Mouse (Mus musculus) ovary, adult 18-20 months (tissue): ENCODE data around the gene Clgn.
"Not testable (repeated sequence)": the region's sequence is repeated elsewhere in the genome, so short reads cannot be mapped to it uniquely, and the experiment has no call there.

Experiments used
- DNase-seq: peaks from one replicate; pipeline ENCODE4 v3.0.0; 2022; ENCODE audit warnings: low spot score, mixed read lengths

Gene Clgn

DNA sequence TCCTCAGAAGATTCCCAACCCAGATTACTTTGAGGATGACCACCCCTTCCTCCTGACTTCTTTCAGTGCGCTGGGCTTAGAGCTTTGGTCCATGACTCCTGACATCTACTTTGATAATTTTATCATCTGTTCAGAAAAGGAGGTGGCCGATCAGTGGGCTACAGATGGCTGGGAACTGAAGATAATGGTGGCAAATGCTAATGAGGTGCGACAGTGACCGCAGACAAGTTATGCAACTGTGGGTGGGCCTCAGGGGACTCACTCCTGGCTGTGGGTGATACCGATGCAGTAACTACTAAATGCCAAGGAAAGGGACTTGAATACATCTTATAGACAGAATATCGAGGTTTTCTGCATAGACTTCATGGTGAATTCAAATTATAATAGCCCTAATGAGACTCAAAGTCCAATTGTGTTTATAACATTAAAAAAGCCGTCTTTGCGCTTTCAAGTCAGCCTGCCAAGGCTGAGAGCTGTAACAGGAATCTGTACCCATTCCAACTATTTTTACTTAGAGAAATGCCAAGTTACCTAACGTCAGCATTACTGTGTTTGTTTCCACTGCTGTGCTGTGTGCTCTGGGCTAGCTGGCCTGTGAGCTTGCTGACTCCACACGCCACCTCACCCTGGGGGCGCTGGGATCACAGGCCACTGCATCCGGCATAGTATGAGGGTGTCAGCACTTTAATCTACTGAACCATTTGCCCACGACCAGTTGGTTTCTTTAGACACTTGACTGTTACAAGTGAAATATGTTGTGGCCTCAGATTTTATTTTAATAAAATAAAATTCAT is 33.6 kb downstream of the Clgn start:
- no peak for DNase-seq

DNA sequence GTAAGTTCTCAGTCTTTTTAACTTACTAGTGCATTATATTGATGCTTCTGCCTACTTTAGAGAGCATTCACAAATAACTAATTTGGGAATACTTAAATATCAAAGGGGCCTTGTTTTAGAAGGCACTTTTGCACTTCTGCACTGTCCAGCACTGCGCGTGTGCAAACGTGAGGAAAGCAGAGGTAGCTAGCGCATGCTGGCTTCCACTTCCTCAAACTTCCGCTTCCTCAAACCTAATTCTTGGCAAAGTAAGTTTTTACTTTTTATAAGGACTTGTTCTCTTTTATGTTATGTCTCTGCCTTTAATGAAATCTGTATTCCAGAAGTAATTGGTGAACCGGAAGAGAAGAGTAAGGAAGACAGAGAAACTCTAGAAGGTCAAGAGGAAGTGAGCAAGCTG is 35.5 kb downstream of the Clgn start:
- DNase-seq = no peak

GRCm38 (mm10) chr8:83426104-83426759 is 36.6 kb downstream of the Clgn start:
- no peak for DNase-seq

DNA sequence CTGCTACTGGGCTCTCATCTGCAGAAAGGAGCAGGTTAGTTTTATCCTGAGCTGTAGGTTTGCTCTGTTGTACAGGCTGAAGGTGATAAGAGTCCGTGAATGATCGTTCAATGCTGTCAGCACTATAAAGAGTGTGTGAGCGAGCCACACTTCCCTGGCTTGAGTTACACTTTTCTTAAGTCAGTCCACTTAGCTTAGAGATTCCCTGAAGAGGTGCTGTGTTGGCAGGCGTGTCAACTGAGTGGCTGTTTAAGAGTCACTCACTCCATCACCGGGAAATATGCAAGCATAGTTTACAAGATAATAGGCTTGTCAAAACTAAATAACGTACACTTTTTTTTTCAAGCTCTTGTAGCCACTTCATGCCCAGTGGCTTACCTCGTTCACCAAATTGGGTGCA is 37.3 kb downstream of the Clgn start:
- DNase-seq = no peak

DNA sequence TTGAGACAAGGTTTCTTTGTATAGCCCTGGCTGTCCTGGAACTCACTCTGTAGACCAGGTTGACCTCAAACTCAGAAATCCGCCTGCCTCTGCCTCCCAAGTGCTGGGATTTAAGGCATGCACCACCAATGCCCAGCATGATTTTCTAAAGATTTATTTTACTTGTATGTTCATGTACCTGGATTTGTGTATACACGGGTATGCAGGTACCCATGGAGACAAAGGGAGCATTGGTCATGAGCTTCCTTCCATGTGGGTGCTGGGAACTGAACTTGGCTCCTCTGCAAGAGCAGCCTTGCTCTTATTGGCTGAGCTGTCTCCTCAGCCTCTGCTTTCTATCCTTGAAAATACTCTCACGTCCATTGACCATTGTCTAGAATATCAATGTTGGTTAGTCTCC is 39.0 kb downstream of the Clgn start:
- DNase-seq = not testable (repeated sequence)

DNA sequence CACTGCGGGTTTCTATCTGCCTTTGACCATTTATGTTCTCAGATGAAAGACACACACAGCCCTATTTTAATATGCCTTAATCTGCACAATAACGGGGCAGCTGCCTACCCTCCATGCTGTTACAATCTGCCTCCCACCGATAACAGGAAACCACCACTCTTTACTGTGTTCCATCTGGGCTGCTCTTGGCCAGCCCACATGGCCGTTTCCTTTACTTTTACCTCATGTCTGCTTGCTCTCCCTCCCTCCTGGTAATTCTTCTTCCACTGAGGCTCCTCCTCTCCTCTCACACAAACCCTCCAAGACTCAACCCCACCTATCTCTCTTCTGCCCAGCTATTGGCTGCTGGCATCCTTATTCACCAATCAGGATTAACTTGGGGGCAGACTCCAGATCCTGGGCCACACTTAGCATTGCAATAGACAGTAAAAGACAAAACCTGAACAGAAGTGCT is 39.4 kb downstream of the Clgn start:
- DNase-seq = no peak

DNA sequence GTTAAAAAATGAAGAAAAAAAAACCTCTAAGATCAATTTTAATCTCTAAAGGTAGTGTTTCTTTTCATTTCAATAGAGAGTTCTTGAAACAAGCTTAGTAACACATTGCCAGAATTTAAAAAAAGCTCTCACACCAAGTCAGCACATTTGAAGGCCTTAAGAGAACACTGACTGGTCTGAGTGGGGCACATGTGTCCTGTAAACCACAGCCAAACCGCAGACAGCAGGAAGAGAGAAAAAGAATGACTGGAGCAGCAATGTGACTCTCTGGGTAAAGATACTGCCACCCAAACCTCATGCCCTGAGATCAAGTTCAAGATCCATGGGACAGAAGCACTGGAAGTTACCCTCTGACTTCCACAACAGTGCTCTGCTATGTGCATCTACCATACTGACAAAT is 47.4 kb downstream of the Clgn start:
- DNase-seq = no peak

DNA sequence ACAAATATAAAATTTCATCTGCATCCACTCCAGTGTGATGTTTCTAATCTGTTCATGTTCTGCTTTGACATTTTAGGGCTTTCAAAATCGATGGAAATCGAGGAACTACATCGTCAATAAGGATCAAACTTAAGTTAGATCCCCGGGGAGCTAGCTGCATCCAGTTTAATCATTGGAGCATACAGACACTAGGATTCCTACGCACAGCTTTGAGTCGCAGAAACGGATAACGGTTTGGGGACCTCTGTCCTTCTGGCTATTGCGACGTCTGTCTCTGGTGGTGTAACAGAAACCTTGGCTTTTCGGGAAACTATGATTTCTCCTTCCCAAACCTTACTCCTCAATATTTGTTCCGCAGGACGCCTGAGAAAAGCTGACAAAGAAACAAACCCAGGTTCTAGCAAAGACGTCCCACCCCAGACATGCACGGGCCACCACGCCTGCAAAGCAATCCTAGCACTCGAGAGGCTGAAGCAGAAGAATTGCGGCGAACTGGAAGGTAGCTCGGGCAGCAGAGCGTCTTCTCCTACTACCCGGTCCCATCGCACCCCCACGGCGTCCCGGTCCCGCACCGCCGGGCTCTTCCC is 52.1 kb downstream of the Clgn start:
- DNase-seq = no peak

DNA sequence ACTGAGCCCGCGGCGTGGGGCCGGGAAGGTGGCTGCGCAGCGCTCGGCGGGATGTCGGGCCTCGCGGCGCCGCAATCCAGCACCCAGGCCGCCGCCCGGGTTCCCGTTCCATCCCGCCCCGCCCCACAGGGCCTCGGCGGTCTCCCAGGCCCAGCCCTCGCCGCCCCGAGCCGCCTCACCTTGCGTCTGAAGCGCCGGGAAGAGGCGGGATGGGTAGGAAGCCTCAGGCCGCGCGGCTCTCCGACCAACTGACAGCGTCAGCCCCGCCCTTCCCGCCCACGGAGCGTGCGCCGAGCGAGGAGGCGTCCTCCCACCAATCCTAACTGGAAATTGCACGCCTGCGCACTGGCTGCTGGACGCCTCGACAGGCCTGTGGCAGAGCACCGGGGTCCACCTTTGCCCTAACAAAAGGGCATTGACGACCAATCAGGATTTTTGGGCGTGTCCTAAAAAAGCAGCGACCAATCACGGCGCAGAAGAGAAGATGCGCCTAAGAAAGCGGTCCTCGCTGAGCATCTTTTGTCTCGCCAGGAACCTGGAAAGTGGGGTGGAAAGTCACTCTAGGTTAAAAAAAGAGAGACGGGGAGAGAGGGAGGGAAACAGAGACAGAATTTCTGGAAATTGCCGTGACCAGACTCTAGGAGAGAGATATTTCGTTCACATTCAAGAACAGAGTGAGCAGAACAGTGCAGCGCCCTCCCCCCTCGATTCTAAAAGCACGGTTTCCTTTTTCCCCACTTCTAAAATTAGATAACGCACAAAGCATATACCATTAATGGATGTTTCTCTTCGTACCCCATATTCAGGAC is 52.8 kb downstream of the Clgn start:
- DNase-seq = peak; percentile 98

DNA sequence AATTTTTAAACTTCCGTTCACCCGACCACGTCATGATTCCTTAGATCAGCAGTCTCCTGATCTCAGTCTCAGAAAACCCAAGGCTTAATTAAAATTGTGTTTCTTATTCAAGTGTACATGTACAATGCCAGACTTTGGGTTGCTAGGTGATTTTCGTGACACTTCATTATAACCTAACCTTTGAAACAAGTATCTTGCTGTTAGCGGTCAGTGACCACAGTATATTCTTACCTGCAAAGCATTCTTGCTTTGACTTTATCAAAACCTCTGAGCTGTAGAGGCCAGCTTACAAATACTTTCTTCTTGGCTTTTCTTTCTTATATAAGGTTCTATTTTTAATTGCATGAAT is 53.4 kb downstream of the Clgn start:
- DNase-seq = no peak

GRCm38 (mm10) chr8:83449960-83450359 is 60.3 kb downstream of the Clgn start:
- no peak for DNase-seq

DNA sequence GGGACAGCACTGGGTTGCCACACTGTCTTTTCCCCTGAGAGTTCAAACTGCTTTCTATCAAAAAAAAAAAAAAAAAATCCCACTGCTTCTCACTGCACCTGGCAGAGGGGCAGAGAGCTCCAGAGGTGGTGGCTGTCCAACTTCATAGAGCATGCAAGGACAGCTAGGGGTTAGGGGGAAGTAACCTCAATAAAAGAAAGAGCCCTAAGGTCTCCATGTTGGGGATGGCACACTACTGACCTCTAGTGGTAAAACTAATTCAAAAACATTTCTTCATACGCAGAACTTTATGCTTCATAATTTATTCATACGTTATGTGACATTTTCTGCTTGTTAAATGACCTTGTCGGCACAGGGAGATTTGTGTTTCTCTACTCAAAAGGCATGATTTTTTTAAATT is 61.4 kb downstream of the Clgn start:
- no peak for DNase-seq

GRCm38 (mm10) chr8:83457121-83457520 is 67.5 kb downstream of the Clgn start:
- DNase-seq = no peak

DNA sequence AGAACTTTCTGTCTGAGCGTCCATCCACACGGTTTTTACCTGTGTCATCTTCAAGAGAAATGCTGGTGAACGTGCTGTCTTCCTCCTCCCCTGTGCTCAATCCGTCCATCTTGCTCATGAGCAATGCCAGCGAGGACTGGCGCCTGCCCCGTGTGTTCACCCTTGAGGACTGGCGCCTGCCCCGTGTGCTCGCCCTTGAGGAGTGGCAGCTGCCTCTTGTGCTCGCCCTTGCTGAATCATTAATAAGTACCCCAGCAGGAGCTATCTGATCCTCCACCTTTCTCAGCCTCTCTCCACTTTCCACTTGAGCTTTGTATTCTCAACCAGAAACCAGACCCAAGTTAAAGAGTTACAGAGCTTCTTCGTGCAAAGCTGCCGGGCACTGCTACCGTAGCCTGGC is 68.6 kb downstream of the Clgn start, which contains the start of gene Scoc:
Scoc (minus strand) TSS at position 170 of the 400 bp plus-strand sequence.
- no peak for DNase-seq

DNA sequence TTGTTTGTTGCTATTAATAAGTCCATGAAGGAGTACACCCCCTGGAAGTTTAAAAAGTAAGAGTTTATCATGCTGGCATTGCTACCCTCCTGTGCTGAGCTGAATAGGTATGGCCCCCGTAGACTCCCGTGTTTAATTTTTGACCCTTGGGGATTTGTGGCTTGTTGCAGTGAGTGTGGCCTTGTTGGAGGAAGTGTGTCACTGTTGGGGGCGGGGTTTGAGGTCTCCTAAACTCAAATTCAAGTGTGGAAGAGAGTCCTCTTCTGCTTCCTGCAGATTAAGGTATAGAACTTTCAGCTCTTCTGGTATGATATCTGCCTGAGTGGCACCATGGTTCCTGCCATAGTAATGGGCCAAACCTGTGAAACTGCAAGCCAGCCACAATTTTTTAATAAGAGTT is 69.9 kb downstream of the Clgn start:
- DNase-seq = no peak
